Mouse (Mus musculus) urinary bladder, adult 2 months (tissue): Measurements from ENCODE around the gene Nmd3. TPM values are rescaled to one million over a fixed set of nuclear protein-coding genes. Genes with fewer than 3 reads are reported as not detected.

Source experiments
- DNase-seq: peaks from one replicate; pipeline ENCODE4 v3.0.0; 2022; ENCODE audit warnings: low spot score
- polyA plus RNA-seq: library from polyadenylated mRNA; depleted of rRNA; stranded (reverse); fragments of >200 nt; gene quantifications from 2 replicates; pipeline ENCODE4 v1.2.3, GENCODE M21; 2012; rRNA removed

The Nmd3 gene
- 29.4 and 35.5 TPM in 2 replicates for polyA plus RNA-seq

GRCm38 (mm10) chr3:69721814-69722186 is at the start of gene Nmd3:
Gene Nmd3 (plus strand): TSS chr3:69721985.
- peak; percentile 65 for DNase-seq

- no peak for DNase-seq
Observed at GRCm38 (mm10) chr3:69673351-69673750, 48.4 kb upstream of the Nmd3 start.

GRCm38 (mm10) chr3:69674206-69674605 is 47.6 kb upstream of the Nmd3 start:
- no peak for DNase-seq

- DNase-seq: no peak
Observed at GRCm38 (mm10) chr3:69689791-69690190, 32.0 kb upstream of the Nmd3 start.

- DNase-seq: no peak
Observed at GRCm38 (mm10) chr3:69690939-69691338, 30.8 kb upstream of the Nmd3 start.

DNA sequence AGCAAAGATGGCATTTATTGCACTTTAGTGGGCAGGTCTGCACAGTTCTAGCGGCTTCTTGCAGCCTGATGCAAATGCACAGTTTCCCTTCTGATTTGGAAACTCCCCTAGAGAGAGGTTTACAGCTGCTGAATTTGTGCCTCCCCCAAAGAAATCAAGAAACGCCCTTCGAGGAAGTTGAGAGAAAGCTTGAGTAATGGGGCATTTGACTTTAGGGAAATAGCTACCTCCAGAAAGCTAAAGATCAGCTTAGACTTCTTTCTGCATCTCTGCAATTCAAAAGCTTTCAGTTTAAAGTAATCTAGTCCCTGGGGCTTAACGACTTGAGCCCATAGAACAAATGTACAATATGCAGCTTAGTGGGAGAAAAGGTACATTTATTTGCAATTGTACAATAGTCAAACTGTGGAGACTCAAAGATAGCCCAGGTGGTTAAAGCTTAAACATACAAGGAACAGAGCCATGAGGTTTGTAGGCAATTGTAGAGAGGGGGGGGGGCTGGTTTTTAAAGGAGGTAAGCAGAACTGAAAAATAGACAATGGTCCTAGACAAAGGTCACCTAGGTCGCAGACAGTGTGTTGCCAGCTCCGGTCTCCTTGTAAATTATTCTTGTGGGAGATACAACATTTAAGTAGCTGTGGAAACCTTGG is 21.8 kb upstream of the Nmd3 start:
- DNase-seq: no peak

- DNase-seq: no peak
Observed at GRCm38 (mm10) chr3:69701905-69702304, 19.9 kb upstream of the Nmd3 start.

GRCm38 (mm10) chr3:69702421-69702820 is 19.4 kb upstream of the Nmd3 start:
- no peak for DNase-seq

- DNase-seq: no peak
Observed at GRCm38 (mm10) chr3:69709043-69709929, 12.5 kb upstream of the Nmd3 start.

DNA sequence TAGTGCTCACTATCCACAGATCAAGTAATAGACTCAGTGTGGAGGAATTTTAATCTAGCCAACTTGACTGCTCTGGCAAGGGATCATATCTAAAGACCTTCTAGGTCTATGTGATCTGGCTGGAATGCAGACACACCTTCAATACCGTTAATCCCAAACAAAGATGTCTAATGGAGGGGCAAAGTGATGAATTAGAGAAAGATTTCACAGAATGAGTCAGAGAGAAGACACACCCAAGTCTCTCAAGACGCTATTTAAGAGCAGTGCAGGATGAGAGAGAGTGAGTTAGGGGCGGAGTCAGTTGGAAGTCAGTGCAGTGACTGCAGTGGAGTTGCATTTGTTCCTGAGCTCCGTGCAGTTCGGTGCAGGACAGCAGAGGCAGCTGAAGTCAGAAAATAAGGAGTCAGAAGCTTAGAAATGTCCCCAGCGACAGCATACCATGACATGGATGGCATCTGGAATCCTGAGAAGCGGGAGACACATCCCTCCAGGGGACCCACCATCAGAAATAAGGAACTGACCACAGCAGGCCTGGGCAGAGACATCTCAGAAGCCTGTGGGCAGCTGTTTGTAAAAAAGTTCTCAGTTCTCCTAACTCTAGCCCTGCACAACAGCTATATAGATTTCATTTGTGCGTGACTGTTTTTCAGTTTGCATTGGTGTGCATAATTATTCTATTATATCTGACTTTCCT is 9.7 kb upstream of the Nmd3 start:
- DNase-seq: no peak

GRCm38 (mm10) chr3:69717476-69717875 is 4.3 kb upstream of the Nmd3 start:
- DNase-seq: no peak

GRCm38 (mm10) chr3:69722187-69722867 is 542 bp downstream of the Nmd3 start:
- DNase-seq: no peak

GRCm38 (mm10) chr3:69723161-69723560 is 1.4 kb downstream of the Nmd3 start:
- no peak for DNase-seq

DNA sequence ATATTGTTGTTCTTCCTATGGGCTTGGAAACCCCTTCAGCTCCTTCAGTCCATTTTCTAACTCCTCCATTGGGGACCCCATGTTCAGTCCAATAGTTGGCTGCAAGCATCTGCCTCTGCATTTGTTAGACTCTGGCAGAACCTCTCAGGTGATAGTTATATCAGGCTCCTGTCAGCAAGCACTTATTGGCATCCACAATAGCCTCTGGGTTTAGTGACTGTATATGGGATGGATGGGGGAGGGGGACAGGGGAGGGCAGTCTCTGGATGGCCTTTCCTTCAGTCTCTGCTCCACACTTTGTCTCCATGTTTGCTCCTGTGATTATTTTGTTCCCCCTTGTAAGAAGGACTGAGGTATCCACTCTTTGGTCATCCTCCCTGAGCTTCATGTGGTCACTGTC is 9.1 kb downstream of the Nmd3 start:
- no peak for DNase-seq

GRCm38 (mm10) chr3:69733939-69734338 is 12.2 kb downstream of the Nmd3 start:
- no peak for DNase-seq

GRCm38 (mm10) chr3:69755192-69755591 is 33.4 kb downstream of the Nmd3 start:
- DNase-seq: no peak

DNA sequence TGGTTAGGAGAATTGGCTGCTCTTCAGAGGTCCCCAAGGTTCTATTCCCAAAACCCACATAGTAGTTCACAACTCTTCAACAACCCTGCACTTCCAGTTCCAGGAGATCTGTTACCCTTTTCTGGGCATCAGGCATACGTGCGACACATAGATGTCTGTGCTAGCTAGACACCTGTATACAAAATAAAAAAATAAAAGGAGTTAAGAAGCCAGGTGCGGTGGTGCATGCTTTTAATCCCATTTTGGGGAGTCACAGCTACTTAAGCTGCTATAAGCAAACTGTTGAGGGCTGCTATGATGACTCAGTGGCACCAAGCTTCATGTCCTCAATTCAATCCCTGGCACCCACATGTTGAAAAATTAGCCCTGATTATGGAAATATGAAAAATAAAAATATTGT is 34.2 kb downstream of the Nmd3 start:
- DNase-seq: no peak

GRCm38 (mm10) chr3:69756499-69756898 is 34.7 kb downstream of the Nmd3 start:
- DNase-seq: no peak

DNA sequence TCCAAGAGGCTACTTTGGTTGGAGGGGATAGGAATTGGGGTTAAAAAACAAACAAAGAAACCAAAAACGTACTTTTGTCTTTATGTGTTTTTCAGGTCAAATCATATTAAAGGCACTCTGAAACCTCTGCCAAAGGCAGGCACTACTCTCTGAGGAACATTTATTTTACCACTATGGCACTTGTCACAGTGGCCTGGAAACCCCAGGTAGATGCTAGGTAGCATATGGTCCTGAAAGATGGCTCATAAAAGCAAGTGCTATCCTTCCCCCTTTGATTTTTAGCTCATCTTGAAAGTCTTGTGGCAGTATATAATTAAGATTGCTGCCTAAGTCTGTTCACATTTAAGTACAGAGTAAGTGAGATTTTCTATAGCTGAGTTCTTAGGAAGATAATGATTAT is 35.7 kb downstream of the Nmd3 start:
- DNase-seq: no peak

GRCm38 (mm10) chr3:69760081-69760480 is 38.3 kb downstream of the Nmd3 start:
- DNase-seq: no peak

DNA sequence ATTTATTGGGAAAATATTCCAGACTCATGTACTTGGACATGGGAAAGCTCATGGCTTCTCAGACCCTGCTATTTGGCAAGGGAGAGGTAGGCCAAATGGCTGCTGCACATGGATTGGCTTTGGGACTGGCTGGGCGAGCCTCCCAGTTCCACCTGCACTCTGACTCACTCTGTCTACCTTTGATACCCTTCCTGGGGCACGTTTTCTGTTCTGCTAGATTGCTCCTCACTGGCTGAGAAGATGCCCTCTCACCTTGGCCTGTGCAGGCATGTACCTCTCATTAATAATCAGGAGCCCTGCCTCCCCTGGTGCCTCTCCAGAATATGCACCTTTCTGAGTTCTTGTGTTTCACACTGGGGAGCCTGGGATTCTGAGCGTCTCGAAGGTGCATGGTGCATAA is 39.4 kb downstream of the Nmd3 start:
- DNase-seq: no peak

GRCm38 (mm10) chr3:69762838-69763368 is 41.1 kb downstream of the Nmd3 start:
- DNase-seq: no peak
